Mouse (Mus musculus): Measurements from ENCODE around the gene Gm5089. TPM values are rescaled to one million over a fixed set of nuclear protein-coding genes. Genes with fewer than 3 reads are reported as not detected.

The Gm5089 gene
- polyA plus RNA-seq (2015; fragmentation: Nextera tagmentation; extraction: Ambion mirVana), result not detected in 2 replicates

GRCm38 (mm10) chr14:122450496-122451382 is at the start of gene Gm5089:
Gene Gm5089 (minus strand): TSS chr14:122451115.
- peaks cover 25% of the 10 kb centered on the region for H3K4me1 ChIP-seq
- peak within 1 kb of the TSS; percentile 68 for H3K4me2 ChIP-seq
- H3K27ac ChIP-seq, result no peak within 1 kb of the TSS
- H3K9ac ChIP-seq, result no peak within 1 kb of the TSS
- peak within 1 kb of the TSS; percentile 32 for H3K4me3 ChIP-seq
- H3K27me3 ChIP-seq, result peaks cover 94% of the 10 kb centered on the region
- under 1% methylated on average over 59 of the region's 59 CpGs for WGBS
- H3K9me3 ChIP-seq, result no peaks in the 10 kb centered on the region
- H3K36me3 ChIP-seq, result no peaks in the 10 kb centered on the region
- peak; percentile 60; the same call in 1 of the 2 replicates for ATAC-seq (ENCODE audit: borderline replicate concordance, extremely low read depth, low FRiP score, low TSS enrichment)

- Histone ChIP-seq H3K4me3 (no peak overlapping the region), H3K9me3 (no peaks in the 10 kb centered on the region), H3K36me3 (no peaks in the 10 kb centered on the region), H3K27ac (no peak overlapping the region), H3K4me1 (0 out of 2 replicates have a peak, but pooled peaks cover 4% of the 10 kb centered on the region), H3K9ac (no peak overlapping the region), H3K27me3 (peaks cover 76% of the 10 kb centered on the region), H3K4me2 (no peak overlapping the region)
- 79% methylated on average over 1 of the region's 1 CpGs for WGBS
- no peak for ATAC-seq (ENCODE audit: borderline replicate concordance, extremely low read depth, low FRiP score, low TSS enrichment)
Measured at GRCm38 (mm10) chr14:122492015-122492414, 41.1 kb upstream of the Gm5089 start.

GRCm38 (mm10) chr14:122491521-122491920 is 40.6 kb upstream of the Gm5089 start:
- peaks cover 75% of the 10 kb centered on the region for H3K27me3 ChIP-seq
- WGBS, result 67% methylated on average over 6 of the region's 6 CpGs
- ATAC-seq (ENCODE audit: borderline replicate concordance, extremely low read depth, low FRiP score, low TSS enrichment), result no peak

GRCm38 (mm10) chr14:122490441-122491328 is 39.8 kb upstream of the Gm5089 start, which contains the start of gene Gm10837:
Gene Gm10837 (plus strand): TSS chr14:122490586.
- Histone ChIP-seq H3K4me2 (peak within 1 kb of the TSS; percentile 44), H3K9ac (no peak within 1 kb of the TSS), H3K4me3 (0 out of 2 replicates have a peak within 1 kb of the TSS, but pooled peaks have one; percentile 13), H3K9me3 (no peaks in the 10 kb centered on the region), H3K4me1 (0 out of 2 replicates have a peak, but pooled peaks cover 4% of the 10 kb centered on the region), H3K27me3 (peaks cover 84% of the 10 kb centered on the region), H3K27ac (no peak within 1 kb of the TSS), H3K36me3 (no peaks in the 10 kb centered on the region)
- WGBS, result 2% methylated on average over 51 of the region's 51 CpGs
- ATAC-seq (ENCODE audit: borderline replicate concordance, extremely low read depth, low FRiP score, low TSS enrichment), result peak; percentile 27; the same call in 1 of the 2 replicates

More at GRCm38 (mm10) chr14:122491521-122491920, 40.6 kb upstream of the Gm5089 start:
- H3K4me2 ChIP-seq, result no peak overlapping the region
- H3K9me3 ChIP-seq, result no peaks in the 10 kb centered on the region
- H3K4me1 ChIP-seq, result 0 out of 2 replicates have a peak, but pooled peaks cover 4% of the 10 kb centered on the region
- H3K27ac ChIP-seq, result no peak overlapping the region
- H3K9ac ChIP-seq, result no peak overlapping the region
- no peak overlapping the region for H3K4me3 ChIP-seq
- no peaks in the 10 kb centered on the region for H3K36me3 ChIP-seq

- H3K4me1 ChIP-seq, result 0 out of 2 replicates have a peak, but pooled peaks cover 4% of the 10 kb centered on the region
- no peak overlapping the region for H3K9ac ChIP-seq
- H3K27me3 ChIP-seq, result peaks cover 88% of the 10 kb centered on the region
- H3K27ac ChIP-seq, result no peak overlapping the region
- 5% methylated on average over 12 of the region's 12 CpGs for WGBS
- no peak overlapping the region for H3K4me3 ChIP-seq
- H3K9me3 ChIP-seq, result no peaks in the 10 kb centered on the region
- no peak overlapping the region for H3K4me2 ChIP-seq
- no peak for ATAC-seq (ENCODE audit: borderline replicate concordance, extremely low read depth, low FRiP score, low TSS enrichment)
- no peaks in the 10 kb centered on the region for H3K36me3 ChIP-seq
Measured at GRCm38 (mm10) chr14:122489686-122490414, 38.9 kb upstream of the Gm5089 start.

GRCm38 (mm10) chr14:122489041-122489440 is 38.1 kb upstream of the Gm5089 start:
- Histone ChIP-seq H3K9ac (no peak overlapping the region), H3K4me2 (no peak overlapping the region), H3K27ac (no peak overlapping the region), H3K27me3 (peaks cover 88% of the 10 kb centered on the region), H3K4me1 (0 out of 2 replicates have a peak, but pooled peaks cover 4% of the 10 kb centered on the region), H3K36me3 (no peaks in the 10 kb centered on the region), H3K9me3 (no peaks in the 10 kb centered on the region), H3K4me3 (no peak overlapping the region)
- 1% methylated on average over 5 of the region's 5 CpGs for WGBS
- no peak for ATAC-seq (ENCODE audit: borderline replicate concordance, extremely low read depth, low FRiP score, low TSS enrichment)

- H3K4me2 ChIP-seq, result no peak overlapping the region
- WGBS, result 1% methylated on average over 5 of the region's 5 CpGs
- 0 out of 2 replicates have a peak, but pooled peaks cover 4% of the 10 kb centered on the region for H3K4me1 ChIP-seq
- no peaks in the 10 kb centered on the region for H3K9me3 ChIP-seq
- H3K36me3 ChIP-seq, result no peaks in the 10 kb centered on the region
- H3K27me3 ChIP-seq, result peaks cover 88% of the 10 kb centered on the region
- H3K4me3 ChIP-seq, result no peak overlapping the region
- no peak overlapping the region for H3K9ac ChIP-seq
- no peak overlapping the region for H3K27ac ChIP-seq
- ATAC-seq (ENCODE audit: borderline replicate concordance, extremely low read depth, low FRiP score, low TSS enrichment), result no peak
Measured at GRCm38 (mm10) chr14:122487366-122487765, 36.5 kb upstream of the Gm5089 start.

GRCm38 (mm10) chr14:122486611-122487010 is 35.7 kb upstream of the Gm5089 start:
- H3K27ac ChIP-seq, result no peak overlapping the region
- ATAC-seq (ENCODE audit: borderline replicate concordance, extremely low read depth, low FRiP score, low TSS enrichment), result no peak
- no peaks in the 10 kb centered on the region for H3K36me3 ChIP-seq
- peaks cover 93% of the 10 kb centered on the region for H3K27me3 ChIP-seq
- WGBS, result 0% methylated on average over 1 of the region's 1 CpGs
- no peaks in the 10 kb centered on the region for H3K9me3 ChIP-seq
- 0 out of 2 replicates have a peak, but pooled peaks cover 4% of the 10 kb centered on the region for H3K4me1 ChIP-seq
- H3K4me2 ChIP-seq, result no peak overlapping the region
- H3K4me3 ChIP-seq, result no peak overlapping the region
- no peak overlapping the region for H3K9ac ChIP-seq

GRCm38 (mm10) chr14:122485635-122486181 is 34.8 kb upstream of the Gm5089 start:
- Histone ChIP-seq H3K9ac (no peak overlapping the region), H3K4me2 (no peak overlapping the region), H3K9me3 (no peaks in the 10 kb centered on the region), H3K27ac (no peak overlapping the region), H3K4me1 (0 out of 2 replicates have a peak, but pooled peaks cover 2% of the 10 kb centered on the region), H3K36me3 (no peaks in the 10 kb centered on the region), H3K27me3 (peaks cover 93% of the 10 kb centered on the region), H3K4me3 (no peak overlapping the region)
- no peak for ATAC-seq (ENCODE audit: borderline replicate concordance, extremely low read depth, low FRiP score, low TSS enrichment)
- WGBS, result 3% methylated on average over 12 of the region's 12 CpGs

- H3K9ac ChIP-seq, result no peak overlapping the region
- H3K9me3 ChIP-seq, result no peaks in the 10 kb centered on the region
- 3% methylated on average over 22 of the region's 24 CpGs for WGBS
- no peak overlapping the region for H3K4me2 ChIP-seq
- H3K4me3 ChIP-seq, result no peak overlapping the region
- peaks cover 93% of the 10 kb centered on the region for H3K27me3 ChIP-seq
- no peaks in the 10 kb centered on the region for H3K36me3 ChIP-seq
- no peak overlapping the region for H3K27ac ChIP-seq
- ATAC-seq (ENCODE audit: borderline replicate concordance, extremely low read depth, low FRiP score, low TSS enrichment), result no peak
- H3K4me1 ChIP-seq, result no peaks in the 10 kb centered on the region
Measured at GRCm38 (mm10) chr14:122484844-122485551, 34.1 kb upstream of the Gm5089 start.

Measured in lung, embryonic 15.5 days (tissue).